Mouse (Mus musculus): ENCODE results near the gene Tcp1. TPM values are rescaled to one million over a fixed set of nuclear protein-coding genes. Genes with fewer than 3 reads are reported as not detected.
"Not testable (repeated sequence)": the region's sequence is repeated elsewhere in the genome, so short reads cannot be mapped to it uniquely, and the experiment has no call there.

Gene Tcp1
- 100 to 1,000 TPM; 196 to 207 TPM for total RNA-seq (2021)

- no peak for DNase-seq
- intact Hi-C loops (cut with DNase I): loop anchor here (5.0 kb wide), 2 partner anchors 47 to 92 kb away; partner anchors contain the start of genes Acat2 and Sod2
These were observed at the start of gene Tcp1 for GRCm38 (mm10) chr17:12915488-12915880. Gene Tcp1, plus strand, starts transcription at chr17:12915701.

GRCm38 (mm10) chr17:12866853-12867252, 48.6 kb upstream of the Tcp1 start:
- peak; percentile 26 to 42 for DNase-seq
- intact Hi-C loops (cut with DNase I): no loop called here

GRCm38 (mm10) chr17:12868043-12868442, 47.5 kb upstream of the Tcp1 start, which contains the start of gene Mas1:
Gene Mas1, minus strand, starts transcription at chr17:12868143.
- no peak for DNase-seq
- intact Hi-C loops (cut with DNase I): no loop called here

- intact Hi-C loops (cut with DNase I): no loop called here
- DNase-seq: no peak
These were observed 46.9 kb upstream of the Tcp1 start for GRCm38 (mm10) chr17:12868640-12869039.

GRCm38 (mm10) chr17:12872275-12873028, 43.0 kb upstream of the Tcp1 start:
- intact Hi-C loops (cut with DNase I): no loop called here
- DNase-seq: no peak

GRCm38 (mm10) chr17:12875734-12876133, 39.8 kb upstream of the Tcp1 start, which contains the start of gene Mrgprh:
Gene Mrgprh, plus strand, starts transcription at chr17:12876034.
- intact Hi-C loops (cut with DNase I): no loop called here
- DNase-seq: no peak

GRCm38 (mm10) chr17:12880178-12880577, 35.3 kb upstream of the Tcp1 start:
- intact Hi-C loops (cut with DNase I): loop anchor here (1.0 to 2.0 kb wide), 3 partner anchors 37 to 131 kb away; partner anchors contain the start of gene Mrpl18
- DNase-seq: peak; percentile 80 to 84

- no peak for DNase-seq
- intact Hi-C loops (cut with DNase I): loop anchor here (2.0 kb wide), 2 partner anchors 36 to 130 kb away; partner anchors contain the start of gene Mrpl18
These were observed 34.3 kb upstream of the Tcp1 start for GRCm38 (mm10) chr17:12881216-12881615.

- intact Hi-C loops (cut with DNase I): loop anchor here (1.0 kb wide), 1 partner anchor 26 kb away; no protein-coding TSS in a partner anchor
- DNase-seq: peak in 1 of 2 experiments; percentile 11
These were observed 28.9 kb upstream of the Tcp1 start for GRCm38 (mm10) chr17:12886620-12887019.

GRCm38 (mm10) chr17:12887021-12887775, 28.3 kb upstream of the Tcp1 start:
- DNase-seq: peak; percentile 15 to 39
- intact Hi-C loops (cut with DNase I): no loop called here

GRCm38 (mm10) chr17:12891054-12891453, 24.4 kb upstream of the Tcp1 start:
- intact Hi-C loops (cut with DNase I): no loop called here
- DNase-seq: no peak

GRCm38 (mm10) chr17:12892033-12892432, 23.5 kb upstream of the Tcp1 start:
- intact Hi-C loops (cut with DNase I): no loop called here
- DNase-seq: no peak

- no peak for DNase-seq
These were observed 17.8 kb upstream of the Tcp1 start for GRCm38 (mm10) chr17:12897674-12898073.

GRCm38 (mm10) chr17:12898607-12899006, 16.9 kb upstream of the Tcp1 start:
- intact Hi-C loops (cut with DNase I); DNase-seq: not testable (repeated sequence)

More at GRCm38 (mm10) chr17:12897674-12898073, 17.8 kb upstream of the Tcp1 start:
- intact Hi-C loops (cut with DNase I): no loop called here

GRCm38 (mm10) chr17:12902291-12902690, 13.2 kb upstream of the Tcp1 start:
- intact Hi-C loops (cut with DNase I): no loop called here
- no peak for DNase-seq

- intact Hi-C loops (cut with DNase I): no loop called here
- no peak for DNase-seq
These were observed 11.8 kb upstream of the Tcp1 start for GRCm38 (mm10) chr17:12903372-12904333.

GRCm38 (mm10) chr17:12904349-12904748, 11.2 kb upstream of the Tcp1 start:
- intact Hi-C loops (cut with DNase I): no loop called here
- DNase-seq: no peak

GRCm38 (mm10) chr17:12905810-12906209, 9.7 kb upstream of the Tcp1 start:
- DNase-seq: no peak
- intact Hi-C loops (cut with DNase I): no loop called here

- intact Hi-C loops (cut with DNase I): no loop called here
- DNase-seq: no peak
These were observed 9.1 kb upstream of the Tcp1 start for GRCm38 (mm10) chr17:12906436-12906835.

Measured in heart, postnatal 36 days (tissue).